Mouse (Mus musculus) embryonic facial prominence, embryonic 12.5 days (tissue): ENCODE results near the gene Iqcn. TPM values are rescaled to one million over a fixed set of nuclear protein-coding genes. Genes with fewer than 3 reads are reported as not detected.

Experiments
- ATAC-seq: fragments of 200-750 bp; cut with Nextera tagmentation; 2 replicates; pipeline ENCODE4 v1.8.0; 2017; ENCODE audit not compliant: insufficient number of reproducible peaks, insufficient read depth, low FRiP score, low TSS enrichment
- H3K27ac ChIP-seq: fragments of 300-500 bp; sonication (generic); 2 replicates; pipeline ENCODE4 v1.5.1; 2016; ENCODE audit warnings: mild to moderate bottlenecking
- H3K27me3 ChIP-seq: fragments of 300-500 bp; sonication (generic); 2 replicates; pipeline ENCODE4 v1.6.1; 2016; ENCODE audit warnings: mild to moderate bottlenecking, moderate library complexity
- H3K36me3 ChIP-seq: fragments of 300-500 bp; sonication (generic); 2 replicates; pipeline ENCODE4 v1.6.1; 2016; ENCODE audit warnings: mild to moderate bottlenecking
- H3K4me1 ChIP-seq: fragments of 300-500 bp; sonication (generic); 2 replicates; pipeline ENCODE4 v1.6.1; 2016
- H3K4me2 ChIP-seq: fragments of 300-500 bp; sonication (generic); replicated peaks from 2 replicates; pipeline ENCODE4 v1.6.1; 2016; ENCODE audit warnings: mild to moderate bottlenecking, moderate library complexity
- H3K4me3 ChIP-seq: fragments of 300-500 bp; sonication (generic); 2 replicates; pipeline ENCODE4 v1.5.1; 2016; ENCODE audit warnings: mild to moderate bottlenecking
- H3K9ac ChIP-seq: fragments of 300-500 bp; sonication (generic); 2 replicates; pipeline ENCODE4 v1.6.1; 2016; ENCODE audit warnings: mild to moderate bottlenecking, moderate library complexity
- H3K9me3 ChIP-seq: fragments of 300-500 bp; sonication (generic); 2 replicates; pipeline ENCODE4 v1.6.1; 2016; ENCODE audit warnings: mild to moderate bottlenecking, moderate library complexity
- WGBS: fragments of 180-500 bp; shearing (Covaris S2); methylation state at CpG from one replicate; pipeline ENCODE4 v1.1.7; 2016; 5-methylcytosine and 5-hydroxymethylcytosine counted together
- polyA plus RNA-seq: library from polyadenylated mRNA; unstranded; fragments of >200 nt; fragmentation: Nextera tagmentation; extraction: Ambion mirVana; gene quantifications from 2 replicates; pipeline ENCODE4 v1.2.1, GENCODE M21; 2016

Gene Iqcn
- polyA plus RNA-seq, 1 experiment from 2014 or later, result not detected

GRCm38 (mm10) chr8:70720739-70721138, 17.5 kb downstream of the Iqcn start:
- H3K9ac ChIP-seq, result no peak overlapping the region
- H3K27ac ChIP-seq, result no peak overlapping the region
- WGBS, result 3% methylated on average over 3 of the region's 3 CpGs
- H3K27me3 ChIP-seq, result peaks cover 3% of the 10 kb centered on the region; the same call in 1 of the 2 replicates
- no peaks in the 10 kb centered on the region for H3K4me1 ChIP-seq
- H3K9me3 ChIP-seq, result no peaks in the 10 kb centered on the region
- no peaks in the 10 kb centered on the region for H3K36me3 ChIP-seq
- ATAC-seq, result 0 out of 2 replicates have a peak, but pooled peaks have one; percentile 8
- H3K4me2 ChIP-seq, result no peak overlapping the region
- H3K4me3 ChIP-seq, result no peak overlapping the region

GRCm38 (mm10) chr8:70721601-70722000, 18.3 kb downstream of the Iqcn start:
- H3K27me3 ChIP-seq, result peaks cover 4% of the 10 kb centered on the region; the same call in 1 of the 2 replicates
- ATAC-seq, result no peak
- H3K4me3 ChIP-seq, result no peak overlapping the region
- no peaks in the 10 kb centered on the region for H3K4me1 ChIP-seq
- 86% methylated on average over 8 of the region's 8 CpGs for WGBS
- H3K27ac ChIP-seq, result no peak overlapping the region
- no peak overlapping the region for H3K4me2 ChIP-seq
- no peaks in the 10 kb centered on the region for H3K9me3 ChIP-seq
- no peaks in the 10 kb centered on the region for H3K36me3 ChIP-seq
- no peak overlapping the region for H3K9ac ChIP-seq

- H3K27ac ChIP-seq, result no peak within 1 kb of the TSS
- no peak for ATAC-seq
- no peaks in the 10 kb centered on the region for H3K4me1 ChIP-seq
- WGBS, result 57% methylated on average over 7 of the region's 7 CpGs
- no peak within 1 kb of the TSS for H3K4me3 ChIP-seq
- no peaks in the 10 kb centered on the region for H3K36me3 ChIP-seq
- H3K9me3 ChIP-seq, result no peaks in the 10 kb centered on the region
- H3K27me3 ChIP-seq, result peaks cover 18% of the 10 kb centered on the region
- no peak within 1 kb of the TSS for H3K9ac ChIP-seq
- no peak within 1 kb of the TSS for H3K4me2 ChIP-seq
Observed at GRCm38 (mm10) chr8:70723486-70724210, 20.4 kb downstream of the Iqcn start, which contains the start of gene Pde4c. TSS of gene Pde4c (plus strand) at chr8:70723720.

- Histone ChIP-seq H3K4me3 (no peak overlapping the region), H3K27me3 (peaks cover 23% of the 10 kb centered on the region), H3K9ac (no peak overlapping the region), H3K4me2 (no peak overlapping the region), H3K4me1 (no peaks in the 10 kb centered on the region), H3K36me3 (no peaks in the 10 kb centered on the region), H3K27ac (no peak overlapping the region), H3K9me3 (no peaks in the 10 kb centered on the region)
- ATAC-seq, result no peak
- 76% methylated on average over 12 of the region's 12 CpGs for WGBS
Observed at GRCm38 (mm10) chr8:70724216-70724615, 21.0 kb downstream of the Iqcn start.

- no peak overlapping the region for H3K4me3 ChIP-seq
- H3K9me3 ChIP-seq, result no peaks in the 10 kb centered on the region
- no peak overlapping the region for H3K4me2 ChIP-seq
- no peak overlapping the region for H3K27ac ChIP-seq
- no peak for ATAC-seq
- H3K4me1 ChIP-seq, result 0 out of 2 replicates have a peak, but pooled peaks cover 6% of the 10 kb centered on the region
- WGBS, result 25% methylated on average over 14 of the region's 14 CpGs
- peaks cover 39% of the 10 kb centered on the region for H3K27me3 ChIP-seq
- no peaks in the 10 kb centered on the region for H3K36me3 ChIP-seq
- no peak overlapping the region for H3K9ac ChIP-seq
Observed at GRCm38 (mm10) chr8:70725792-70726447, 22.7 kb downstream of the Iqcn start.

GRCm38 (mm10) chr8:70726721-70727120, 23.5 kb downstream of the Iqcn start:
- no peak overlapping the region for H3K4me2 ChIP-seq
- ATAC-seq, result no peak
- WGBS, result 43% methylated on average over 11 of the region's 11 CpGs
- no peaks in the 10 kb centered on the region for H3K9me3 ChIP-seq
- no peak overlapping the region for H3K9ac ChIP-seq
- 0 out of 2 replicates have a peak, but pooled peaks cover 6% of the 10 kb centered on the region for H3K4me1 ChIP-seq
- peaks cover 47% of the 10 kb centered on the region for H3K27me3 ChIP-seq
- no peak overlapping the region for H3K4me3 ChIP-seq
- no peaks in the 10 kb centered on the region for H3K36me3 ChIP-seq
- H3K27ac ChIP-seq, result no peak overlapping the region

- 0 out of 2 replicates have a peak overlapping the region, but pooled peaks have one; percentile 7 for H3K9ac ChIP-seq
- WGBS, result 3% methylated on average over 34 of the region's 34 CpGs
- no peak for ATAC-seq
Observed at GRCm38 (mm10) chr8:70729808-70730475, 26.7 kb downstream of the Iqcn start.

GRCm38 (mm10) chr8:70730956-70731355, 27.7 kb downstream of the Iqcn start:
- Histone ChIP-seq H3K4me2 (no peak overlapping the region), H3K4me3 (no peak overlapping the region), H3K27me3 (peaks cover 55% of the 10 kb centered on the region), H3K9me3 (no peaks in the 10 kb centered on the region), H3K9ac (no peak overlapping the region), H3K36me3 (no peaks in the 10 kb centered on the region), H3K27ac (no peak overlapping the region), H3K4me1 (0 out of 2 replicates have a peak, but pooled peaks cover 6% of the 10 kb centered on the region)
- ATAC-seq, result 0 out of 2 replicates have a peak, but pooled peaks have one; percentile 28
- 88% methylated on average over 4 of the region's 4 CpGs for WGBS

More at GRCm38 (mm10) chr8:70729808-70730475, 26.7 kb downstream of the Iqcn start:
- Histone ChIP-seq H3K27me3 (peaks cover 55% of the 10 kb centered on the region), H3K36me3 (no peaks in the 10 kb centered on the region), H3K4me1 (0 out of 2 replicates have a peak, but pooled peaks cover 6% of the 10 kb centered on the region), H3K4me3 (peak overlapping the region; percentile 24), H3K27ac (no peak overlapping the region), H3K4me2 (peak overlapping the region; percentile 41), H3K9me3 (no peaks in the 10 kb centered on the region)

- no peak overlapping the region for H3K4me3 ChIP-seq
- H3K9ac ChIP-seq, result no peak overlapping the region
- no peaks in the 10 kb centered on the region for H3K36me3 ChIP-seq
- H3K27ac ChIP-seq, result no peak overlapping the region
- no peaks in the 10 kb centered on the region for H3K9me3 ChIP-seq
- peaks cover 32% of the 10 kb centered on the region for H3K27me3 ChIP-seq
- WGBS, result 70% methylated on average over 5 of the region's 5 CpGs
- ATAC-seq, result no peak
- H3K4me2 ChIP-seq, result no peak overlapping the region
- H3K4me1 ChIP-seq, result 0 out of 2 replicates have a peak, but pooled peaks cover 3% of the 10 kb centered on the region
Observed at GRCm38 (mm10) chr8:70737705-70738104, 34.4 kb downstream of the Iqcn start.

GRCm38 (mm10) chr8:70738211-70738610, 35.0 kb downstream of the Iqcn start:
- H3K4me2 ChIP-seq, result no peak overlapping the region
- 69% methylated on average over 3 of the region's 3 CpGs for WGBS
- H3K36me3 ChIP-seq, result no peaks in the 10 kb centered on the region
- H3K27me3 ChIP-seq, result peaks cover 37% of the 10 kb centered on the region
- H3K9me3 ChIP-seq, result no peaks in the 10 kb centered on the region
- H3K9ac ChIP-seq, result no peak overlapping the region
- no peak for ATAC-seq
- H3K4me3 ChIP-seq, result no peak overlapping the region
- no peak overlapping the region for H3K27ac ChIP-seq
- H3K4me1 ChIP-seq, result peaks cover 7% of the 10 kb centered on the region

- no peaks in the 10 kb centered on the region for H3K36me3 ChIP-seq
- no peak overlapping the region for H3K4me3 ChIP-seq
- H3K4me2 ChIP-seq, result no peak overlapping the region
- H3K27me3 ChIP-seq, result peaks cover 71% of the 10 kb centered on the region
- ATAC-seq, result no peak
- 58% methylated on average over 5 of the region's 5 CpGs for WGBS
- H3K9me3 ChIP-seq, result no peaks in the 10 kb centered on the region
- H3K4me1 ChIP-seq, result peaks cover 16% of the 10 kb centered on the region
- H3K9ac ChIP-seq, result no peak overlapping the region
- H3K27ac ChIP-seq, result no peak overlapping the region
Observed at GRCm38 (mm10) chr8:70741661-70742060, 38.4 kb downstream of the Iqcn start.
